Mouse (Mus musculus) forebrain, embryonic 15.5 days (tissue): ENCODE results near the gene Olfr1393. TPM values are rescaled to one million over a fixed set of nuclear protein-coding genes. Genes with fewer than 3 reads are reported as not detected.
A peak's percentile ranks its signal among the peaks of the same experiment; 100 is the strongest.

ENCODE experiments used
- ATAC-seq: fragments of 200-750 bp; cut with Nextera tagmentation; replicated peaks from 2 replicates; pipeline ENCODE4 v1.8.0; 2017; ENCODE audit warnings: mild to moderate bottlenecking, moderate TSS enrichment, moderate library complexity
- H3K27ac ChIP-seq: fragments of 300-500 bp; sonication (generic); replicated peaks from 2 replicates; pipeline ENCODE4 v1.5.1; 2015; ENCODE audit warnings: mild to moderate bottlenecking, inconsistent platforms
- H3K27me3 ChIP-seq: fragments of 300-500 bp; sonication (generic); 2 replicates; pipeline ENCODE4 v1.6.1; 2015; ENCODE audit warnings: inconsistent platforms
- H3K36me3 ChIP-seq: fragments of 300-500 bp; sonication (generic); 2 replicates; pipeline ENCODE4 v1.6.1; 2015; ENCODE audit warnings: mild to moderate bottlenecking, inconsistent platforms
- H3K4me1 ChIP-seq: fragments of 300-500 bp; sonication (generic); 2 replicates; pipeline ENCODE4 v1.6.1; 2015; ENCODE audit warnings: inconsistent platforms
- H3K4me2 ChIP-seq: fragments of 300-500 bp; sonication (generic); replicated peaks from 2 replicates; pipeline ENCODE4 v1.6.1; 2015; ENCODE audit warnings: mild to moderate bottlenecking, inconsistent platforms
- H3K4me3 ChIP-seq: fragments of 300-500 bp; sonication (generic); 2 replicates; pipeline ENCODE4 v1.5.1; 2015; ENCODE audit warnings: mild to moderate bottlenecking, inconsistent platforms
- H3K9ac ChIP-seq: fragments of 300-500 bp; sonication (generic); replicated peaks from 2 replicates; pipeline ENCODE4 v1.6.1; 2015; ENCODE audit warnings: mild to moderate bottlenecking, inconsistent platforms
- H3K9me3 ChIP-seq: fragments of 300-500 bp; sonication (generic); 2 replicates; pipeline ENCODE4 v1.6.1; 2016; ENCODE audit warnings: inconsistent platforms
- WGBS: fragments of 180-500 bp; shearing (Covaris S2); methylation state at CpG from one replicate; pipeline ENCODE4 v1.1.7; 2015; ENCODE audit warnings: mixed read lengths; 5-methylcytosine and 5-hydroxymethylcytosine counted together
- polyA plus RNA-seq: library from polyadenylated mRNA; unstranded; fragments of >200 nt; fragmentation: Nextera tagmentation; extraction: Ambion mirVana; gene quantifications from 2 replicates; pipeline ENCODE4 v1.2.1, GENCODE M21; 2015

Olfr1393 gene
- not detected in 2 replicates for polyA plus RNA-seq

DNA sequence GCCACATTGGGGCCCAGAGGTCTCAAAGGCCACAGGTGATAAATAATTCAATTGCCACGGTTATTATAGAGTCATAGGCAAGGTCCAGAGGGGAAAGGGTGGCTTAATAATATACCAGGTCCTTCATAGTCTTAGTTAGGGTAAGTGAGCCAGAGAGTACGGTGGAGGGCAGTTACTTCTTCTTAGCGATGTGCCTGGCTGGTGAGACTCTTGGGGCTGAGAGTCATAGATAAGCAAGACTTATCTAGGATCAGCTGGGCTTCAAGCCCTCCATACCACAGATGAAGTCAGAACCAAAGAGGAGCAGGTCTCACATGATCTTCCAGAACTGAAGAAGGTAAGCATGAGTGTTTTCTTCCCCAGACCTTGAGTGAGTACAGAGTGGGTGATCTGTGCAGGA is at the start of gene Olfr1393:
Gene Olfr1393 (plus strand): TSS at position 83 of the 400 bp plus-strand sequence.
- WGBS, result 88% methylated on average over 3 of the region's 3 CpGs
- Histone ChIP-seq H3K9me3 (no peaks in the 10 kb centered on the region), H3K27me3 (no peaks in the 10 kb centered on the region), H3K4me1 (no peaks in the 10 kb centered on the region), H3K36me3 (no peaks in the 10 kb centered on the region), H3K27ac (no peak within 1 kb of the TSS), H3K4me3 (no peak within 1 kb of the TSS), H3K4me2 (no peak within 1 kb of the TSS), H3K9ac (no peak within 1 kb of the TSS)
- no peak for ATAC-seq

GRCm38 (mm10) chr11:49232781-49233180 is 45.3 kb upstream of the Olfr1393 start:
- H3K36me3 ChIP-seq, result no peaks in the 10 kb centered on the region
- H3K4me3 ChIP-seq, result no peak overlapping the region
- H3K4me1 ChIP-seq, result no peaks in the 10 kb centered on the region
- no peak overlapping the region for H3K27ac ChIP-seq
- H3K9ac ChIP-seq, result no peak overlapping the region
- ATAC-seq, result no peak
- WGBS, result 77% methylated on average over 3 of the region's 3 CpGs
- no peak overlapping the region for H3K4me2 ChIP-seq
- no peaks in the 10 kb centered on the region for H3K9me3 ChIP-seq
- no peaks in the 10 kb centered on the region for H3K27me3 ChIP-seq

DNA sequence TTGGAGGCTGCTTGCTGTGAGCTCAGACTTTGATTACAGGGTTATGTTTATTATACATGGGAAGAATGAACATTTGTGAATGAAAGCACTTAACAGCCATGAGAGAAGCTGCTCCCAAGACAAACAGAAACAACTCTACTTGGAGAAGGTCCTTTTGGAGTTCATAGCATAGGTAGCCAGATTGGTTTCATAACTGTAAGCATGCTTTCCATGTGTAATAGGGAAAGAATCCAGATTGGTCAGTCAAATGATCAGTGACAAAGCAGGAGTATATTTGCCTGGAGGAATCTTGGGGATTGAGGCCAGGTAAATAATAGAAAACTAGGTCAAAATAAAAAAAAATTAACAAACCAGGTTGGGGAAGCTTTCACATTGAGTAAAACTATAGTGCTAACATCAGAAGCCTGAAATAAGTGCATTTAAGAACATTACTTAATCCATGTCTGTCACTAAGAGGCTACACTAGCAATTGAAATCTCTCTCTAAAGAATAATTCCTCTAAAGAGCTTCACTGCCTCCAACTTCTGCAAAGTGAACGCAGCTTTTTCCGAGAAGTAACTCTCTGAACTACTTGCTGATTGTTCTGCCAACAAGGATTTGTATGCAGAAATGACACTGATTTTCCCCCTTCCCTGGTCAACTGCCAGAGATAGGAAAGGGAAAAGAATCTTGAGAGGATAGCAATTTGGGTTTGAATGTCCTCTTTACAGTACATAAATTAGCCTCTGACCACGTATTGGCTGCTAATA is 42.5 kb upstream of the Olfr1393 start:
- H3K4me1 ChIP-seq, result no peaks in the 10 kb centered on the region
- H3K9me3 ChIP-seq, result no peaks in the 10 kb centered on the region
- H3K4me2 ChIP-seq, result no peak overlapping the region
- H3K4me3 ChIP-seq, result no peak overlapping the region
- ATAC-seq, result no peak
- no peaks in the 10 kb centered on the region for H3K27me3 ChIP-seq
- 70% methylated on average over 3 of the region's 3 CpGs for WGBS
- H3K36me3 ChIP-seq, result no peaks in the 10 kb centered on the region
- H3K9ac ChIP-seq, result no peak overlapping the region
- no peak overlapping the region for H3K27ac ChIP-seq

DNA sequence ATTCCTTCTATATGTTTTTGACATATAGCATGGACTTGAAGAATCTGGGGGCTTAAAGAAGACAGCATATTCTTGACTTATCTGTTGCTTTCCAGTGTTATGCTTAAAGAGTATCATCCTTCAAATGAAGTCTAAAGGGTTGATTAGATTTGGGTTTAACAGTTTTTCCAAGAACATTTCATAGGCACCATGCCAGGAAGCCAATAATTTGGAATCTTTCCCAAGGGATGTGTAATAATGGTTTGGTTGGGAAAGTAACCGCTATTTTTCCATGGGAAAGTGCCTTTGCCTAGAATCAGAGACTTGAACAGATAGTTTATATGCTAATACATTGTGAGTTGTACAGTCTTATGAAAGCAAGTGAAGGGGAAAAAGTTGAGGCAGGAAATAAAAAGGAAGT is 41.2 kb upstream of the Olfr1393 start:
- H3K4me2 ChIP-seq, result no peak overlapping the region
- H3K4me1 ChIP-seq, result no peaks in the 10 kb centered on the region
- H3K36me3 ChIP-seq, result no peaks in the 10 kb centered on the region
- ATAC-seq, result no peak
- no peaks in the 10 kb centered on the region for H3K9me3 ChIP-seq
- WGBS, result 68% methylated on average over 1 of the region's 1 CpGs
- no peak overlapping the region for H3K27ac ChIP-seq
- H3K9ac ChIP-seq, result no peak overlapping the region
- no peaks in the 10 kb centered on the region for H3K27me3 ChIP-seq
- no peak overlapping the region for H3K4me3 ChIP-seq

DNA sequence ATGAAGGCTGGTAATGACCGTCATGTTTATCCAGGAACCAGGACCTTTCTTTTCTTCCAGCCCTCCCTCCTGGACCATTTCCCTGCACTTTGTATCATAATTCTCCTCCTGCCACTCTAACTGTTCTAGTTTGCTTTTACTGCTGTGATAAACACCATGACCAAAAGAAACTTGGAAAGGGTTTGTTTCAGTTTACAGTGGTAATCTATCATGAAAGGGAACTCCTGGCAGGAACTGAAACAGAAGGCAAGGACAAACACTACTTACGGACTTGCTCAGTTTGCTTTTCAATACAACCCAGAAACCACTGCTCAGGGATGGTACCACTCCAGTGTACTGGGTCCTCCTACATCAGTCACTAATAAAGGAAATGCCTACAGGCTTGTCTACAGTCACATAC is 40.6 kb upstream of the Olfr1393 start:
- no peak for ATAC-seq
- H3K9me3 ChIP-seq, result no peaks in the 10 kb centered on the region
- H3K27ac ChIP-seq, result no peak overlapping the region
- H3K9ac ChIP-seq, result no peak overlapping the region
- no peaks in the 10 kb centered on the region for H3K36me3 ChIP-seq
- H3K4me3 ChIP-seq, result no peak overlapping the region
- H3K27me3 ChIP-seq, result no peaks in the 10 kb centered on the region
- H3K4me2 ChIP-seq, result no peak overlapping the region
- 86% methylated on average over 2 of the region's 2 CpGs for whole genome bisulfite sequencing
- no peaks in the 10 kb centered on the region for H3K4me1 ChIP-seq

DNA sequence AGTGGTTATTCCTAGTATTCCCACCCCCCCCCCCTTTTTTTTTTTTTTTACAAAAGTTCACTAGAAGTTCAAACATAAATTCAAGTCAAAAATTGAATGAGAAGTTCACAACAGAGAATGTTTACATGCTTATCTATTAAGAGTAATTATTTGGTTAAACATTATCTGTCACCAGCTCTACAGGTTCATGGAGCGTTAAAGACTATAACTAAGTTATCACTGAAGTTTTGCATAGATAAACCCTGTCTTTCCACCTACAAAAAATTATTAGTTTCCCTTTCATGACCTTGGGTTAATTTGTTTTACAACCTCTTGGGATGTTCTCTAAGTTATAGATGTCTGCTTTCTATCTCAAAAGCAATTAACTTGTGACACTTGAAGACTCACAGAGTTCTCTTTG is 37.8 kb upstream of the Olfr1393 start:
- no peaks in the 10 kb centered on the region for H3K27me3 ChIP-seq
- WGBS, result 96% methylated on average over 1 of the region's 1 CpGs
- H3K4me1 ChIP-seq, result peaks cover 15% of the 10 kb centered on the region
- no peaks in the 10 kb centered on the region for H3K36me3 ChIP-seq
- no peak overlapping the region for H3K4me3 ChIP-seq
- ATAC-seq, result no peak
- H3K4me2 ChIP-seq, result no peak overlapping the region
- no peak overlapping the region for H3K27ac ChIP-seq
- no peaks in the 10 kb centered on the region for H3K9me3 ChIP-seq
- H3K9ac ChIP-seq, result no peak overlapping the region

- H3K27ac ChIP-seq, result no peak overlapping the region
- no peak for ATAC-seq
- WGBS, result 88% methylated on average over 4 of the region's 4 CpGs
Measured at GRCm38 (mm10) chr11:49240874-49241273, 37.2 kb upstream of the Olfr1393 start.

DNA sequence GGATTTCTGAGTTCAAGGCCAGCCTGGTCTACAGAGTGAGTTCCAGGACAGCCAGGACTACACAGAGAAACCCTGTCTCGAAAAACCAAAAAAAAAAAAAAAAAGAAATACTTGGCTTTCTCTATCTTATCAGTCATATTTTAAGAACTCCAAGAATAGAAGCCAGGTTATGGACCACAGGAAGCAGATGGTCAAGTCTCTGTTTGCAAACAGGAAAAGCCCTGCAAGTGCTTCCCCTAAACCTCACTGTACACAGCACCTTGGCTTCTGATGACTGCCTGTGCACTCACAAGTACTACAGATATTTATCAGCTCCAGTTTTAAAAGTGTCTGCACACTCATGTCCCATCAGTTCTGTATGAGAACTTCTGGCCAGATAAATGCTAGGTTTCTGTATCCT is 36.6 kb upstream of the Olfr1393 start:
- 55% methylated on average over 1 of the region's 1 CpGs for WGBS
- Histone ChIP-seq H3K9ac (no peak overlapping the region), H3K36me3 (no peaks in the 10 kb centered on the region), H3K9me3 (no peaks in the 10 kb centered on the region), H3K4me1 (peaks cover 25% of the 10 kb centered on the region), H3K27ac (no peak overlapping the region), H3K27me3 (no peaks in the 10 kb centered on the region), H3K4me3 (no peak overlapping the region), H3K4me2 (no peak overlapping the region)
- ATAC-seq, result no peak

More at GRCm38 (mm10) chr11:49240874-49241273, 37.2 kb upstream of the Olfr1393 start:
- Histone ChIP-seq H3K27me3 (no peaks in the 10 kb centered on the region), H3K4me1 (peaks cover 21% of the 10 kb centered on the region), H3K36me3 (no peaks in the 10 kb centered on the region), H3K9me3 (no peaks in the 10 kb centered on the region), H3K4me3 (no peak overlapping the region), H3K9ac (no peak overlapping the region), H3K4me2 (no peak overlapping the region)

GRCm38 (mm10) chr11:49242944-49243626 is 35.0 kb upstream of the Olfr1393 start:
- Histone ChIP-seq H3K9ac (peak overlapping the region; percentile 83), H3K4me2 (peak overlapping the region; percentile 62), H3K4me3 (peak overlapping the region; percentile 93), H3K27me3 (no peaks in the 10 kb centered on the region), H3K4me1 (peaks cover 25% of the 10 kb centered on the region), H3K27ac (peak overlapping the region; percentile 97), H3K9me3 (no peaks in the 10 kb centered on the region), H3K36me3 (no peaks in the 10 kb centered on the region)
- ATAC-seq, result no peak; the same call in 1 of the 2 replicates
- WGBS, result 20% methylated on average over 11 of the region's 11 CpGs

DNA sequence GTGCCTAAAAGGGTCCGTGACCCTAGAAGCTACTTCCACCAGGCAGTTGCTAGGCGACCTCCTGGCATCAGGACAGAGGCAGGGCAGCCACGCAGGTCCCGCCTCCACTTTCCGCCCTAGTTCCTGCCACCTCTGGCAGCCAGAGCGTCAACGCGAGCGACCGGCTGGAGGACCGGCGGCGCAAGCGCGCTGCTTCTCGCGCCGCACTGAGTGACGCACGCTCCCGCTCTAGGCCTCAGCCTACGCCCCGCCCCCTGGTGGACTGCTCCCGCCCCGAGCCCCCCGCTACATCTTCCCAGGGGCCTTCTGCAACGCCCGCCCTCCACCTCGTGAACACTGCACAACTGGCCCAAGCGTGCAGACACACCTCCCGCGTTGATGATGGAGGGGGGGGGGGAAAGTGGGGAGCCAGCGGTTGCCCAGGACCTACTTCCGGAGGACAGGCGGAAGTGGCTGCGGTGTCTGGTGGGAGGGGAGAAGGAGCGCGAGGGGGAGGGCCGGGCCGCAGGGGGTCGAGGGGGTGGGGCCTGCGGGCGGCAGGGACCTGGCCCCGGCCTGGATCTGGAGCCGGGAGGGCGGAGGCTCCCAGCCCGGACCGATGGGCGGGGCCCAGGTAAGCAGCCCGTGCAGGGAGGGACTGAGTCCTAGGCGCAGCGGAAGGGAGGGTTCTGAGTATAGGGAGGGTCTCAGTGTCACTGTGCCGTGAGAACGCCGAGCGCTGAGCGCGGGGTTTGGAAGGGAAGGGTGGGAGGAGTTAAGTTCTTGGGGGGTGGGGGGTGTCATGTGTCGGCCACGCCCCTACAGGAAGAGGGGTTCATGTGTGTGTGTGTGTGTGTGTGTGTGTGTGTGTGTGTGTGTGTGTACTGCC is 34.1 kb upstream of the Olfr1393 start, which contains the start of gene Mgat1:
Gene Mgat1 (plus strand): TSS at position 465 of the 868 bp plus-strand sequence.
- Histone ChIP-seq H3K9me3 (no peaks in the 10 kb centered on the region), H3K4me2 (peak within 1 kb of the TSS; percentile 62), H3K27ac (peak within 1 kb of the TSS; percentile 97), H3K4me1 (peaks cover 25% of the 10 kb centered on the region), H3K9ac (peak within 1 kb of the TSS; percentile 83), H3K4me3 (peak within 1 kb of the TSS; percentile 93), H3K27me3 (no peaks in the 10 kb centered on the region), H3K36me3 (no peaks in the 10 kb centered on the region)
- WGBS, result under 1% methylated on average over 60 of the region's 60 CpGs
- ATAC-seq, result peak; percentile 96

DNA sequence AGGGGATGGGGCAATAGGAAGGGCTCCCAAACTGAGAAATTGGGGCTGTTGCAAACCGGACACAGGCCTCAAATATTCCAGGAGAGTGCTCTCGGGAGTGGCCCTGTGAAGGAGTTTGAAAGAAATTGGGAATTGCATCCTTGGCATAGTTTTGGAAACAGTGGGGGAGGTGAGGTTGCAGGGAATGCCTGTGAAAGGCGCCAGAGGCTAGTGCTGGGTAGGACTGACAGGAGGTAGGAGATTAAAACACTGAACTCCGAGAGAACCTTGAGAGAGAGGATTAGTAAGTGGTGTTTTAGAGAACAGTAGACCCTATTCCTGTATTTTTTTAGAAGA is 33.5 kb upstream of the Olfr1393 start:
- WGBS, result 2% methylated on average over 4 of the region's 4 CpGs
- Histone ChIP-seq H3K9me3 (no peaks in the 10 kb centered on the region), H3K27ac (peak overlapping the region; percentile 97), H3K4me3 (peak overlapping the region; percentile 93), H3K4me2 (peak overlapping the region; percentile 62), H3K27me3 (no peaks in the 10 kb centered on the region), H3K9ac (peak overlapping the region; percentile 83), H3K36me3 (no peaks in the 10 kb centered on the region), H3K4me1 (peaks cover 25% of the 10 kb centered on the region)
- ATAC-seq, result no peak; the same call in 1 of the 2 replicates

DNA sequence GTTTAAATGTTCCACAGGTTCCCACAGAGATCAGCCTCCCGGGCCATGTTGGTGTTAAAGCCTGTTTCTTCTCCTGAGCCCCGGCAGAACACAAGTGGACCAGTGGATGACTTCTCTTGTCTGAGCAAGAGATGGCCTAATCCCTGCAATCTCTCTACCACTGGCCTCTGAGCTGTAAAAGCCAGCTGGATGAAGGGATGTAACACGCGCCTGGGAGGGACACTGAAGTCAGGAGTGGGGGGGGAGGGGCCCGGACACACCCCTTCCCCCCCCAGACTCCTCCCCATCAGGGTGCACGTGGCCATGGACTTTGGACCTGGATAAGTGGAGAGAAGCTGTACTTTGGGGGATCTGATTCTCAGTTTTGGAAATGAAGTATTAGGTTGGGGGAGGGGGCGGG is 32.9 kb upstream of the Olfr1393 start:
- Histone ChIP-seq H3K36me3 (no peaks in the 10 kb centered on the region), H3K9me3 (no peaks in the 10 kb centered on the region), H3K4me2 (peak overlapping the region; percentile 62), H3K4me1 (peaks cover 29% of the 10 kb centered on the region), H3K9ac (0 out of 2 replicates have a peak overlapping the region, but pooled peaks have one; percentile 83), H3K4me3 (peak overlapping the region; percentile 93; the same call in 1 of the 2 replicates), H3K27ac (0 out of 2 replicates have a peak overlapping the region, but pooled peaks have one; percentile 97), H3K27me3 (no peaks in the 10 kb centered on the region)
- no peak for ATAC-seq
- 10% methylated on average over 7 of the region's 7 CpGs for WGBS
